Mouse (Mus musculus) adrenal gland, postnatal 36 days (tissue): ENCODE data around the gene Csdc2. TPM values are rescaled to one million over a fixed set of nuclear protein-coding genes. Genes with fewer than 3 reads are reported as not detected.

Experiments
- DNase-seq, 2 experiments: peaks; one replicate each; pipeline ENCODE4 v3.0.0; 2021; ENCODE audit warnings: mixed read lengths in 1 of 2
- total RNA-seq, 2 experiments: library from RNA; stranded (reverse); gene quantifications; 2 replicates each; pipeline ENCODE4 v1.2.3; 2021

The Csdc2 gene
- total RNA-seq, 2 experiments from 2014 or later = 12.4 to 16.0 TPM

GRCm38 (mm10) chr15:81924933-81925332, 11.6 kb upstream of the Csdc2 start:
- no peak for DNase-seq

GRCm38 (mm10) chr15:81925760-81926445, 10.7 kb upstream of the Csdc2 start, which contains the start of gene Polr3h:
TSS of gene Polr3h (minus strand) at chr15:81926240.
- peak; percentile 96 to 99 for DNase-seq

GRCm38 (mm10) chr15:81926446-81926822, 10.1 kb upstream of the Csdc2 start:
- no peak for DNase-seq

GRCm38 (mm10) chr15:81927741-81928140, 8.8 kb upstream of the Csdc2 start:
- DNase-seq = peak; percentile 51 to 63

GRCm38 (mm10) chr15:81928277-81928676, 8.3 kb upstream of the Csdc2 start:
- DNase-seq = peak; percentile 67 to 70

GRCm38 (mm10) chr15:81932951-81933470, 3.5 kb upstream of the Csdc2 start:
- no peak for DNase-seq

- no peak for DNase-seq
These were observed 2.6 kb upstream of the Csdc2 start for GRCm38 (mm10) chr15:81933986-81934385.

GRCm38 (mm10) chr15:81935869-81936637, 506 bp upstream of the Csdc2 start:
- DNase-seq = no peak

GRCm38 (mm10) chr15:81937098-81937972, 776 bp downstream of the Csdc2 start:
- peak; percentile 58 to 78 for DNase-seq

- DNase-seq = peak; percentile 64 to 75
These were observed 1.7 kb downstream of the Csdc2 start for GRCm38 (mm10) chr15:81938246-81938645.

- peak; percentile 55 to 69 for DNase-seq
These were observed 2.7 kb downstream of the Csdc2 start for GRCm38 (mm10) chr15:81939157-81939715.

- peak in 1 of 2 experiments; percentile 47 for DNase-seq
These were observed 3.2 kb downstream of the Csdc2 start for GRCm38 (mm10) chr15:81939774-81940173.

- DNase-seq = no peak
These were observed 3.7 kb downstream of the Csdc2 start for GRCm38 (mm10) chr15:81940219-81940618.

- no peak for DNase-seq
These were observed 4.5 kb downstream of the Csdc2 start for GRCm38 (mm10) chr15:81941010-81941409.

GRCm38 (mm10) chr15:81943176-81943749, 6.7 kb downstream of the Csdc2 start:
- DNase-seq = no peak

GRCm38 (mm10) chr15:81949076-81949475, 12.5 kb downstream of the Csdc2 start:
- no peak for DNase-seq

- DNase-seq = no peak
These were observed 13.0 kb downstream of the Csdc2 start for GRCm38 (mm10) chr15:81949476-81950131.

GRCm38 (mm10) chr15:81950716-81951115, 14.2 kb downstream of the Csdc2 start:
- no peak for DNase-seq

GRCm38 (mm10) chr15:81951159-81951558, 14.6 kb downstream of the Csdc2 start:
- DNase-seq = no peak

GRCm38 (mm10) chr15:81952310-81952709, 15.8 kb downstream of the Csdc2 start:
- no peak for DNase-seq

- DNase-seq = no peak
These were observed 17.6 kb downstream of the Csdc2 start for GRCm38 (mm10) chr15:81954151-81954583.
